Mouse (Mus musculus) olfactory bulb, adult 2 months (tissue): ENCODE data around the gene Slc25a11. TPM values are rescaled to one million over a fixed set of nuclear protein-coding genes. Genes with fewer than 3 reads are reported as not detected.

Experiments used
- H3K27ac ChIP-seq: fragments of 200-500 bp; 2 replicates; pipeline ENCODE4 v1.5.1; 2012; ENCODE audit warnings: low read depth, low read length; ENCODE audit not compliant: insufficient read depth
- H3K4me1 ChIP-seq: fragments of 200-500 bp; 2 replicates; pipeline ENCODE4 v1.6.1; 2012; ENCODE audit warnings: low read length; ENCODE audit not compliant: control insufficient read depth, insufficient read depth
- H3K4me3 ChIP-seq: fragments of 200-500 bp; 2 replicates; pipeline ENCODE4 v1.5.1; 2012; ENCODE audit warnings: mild to moderate bottlenecking, low read depth, low read length, moderate library complexity; ENCODE audit not compliant: insufficient read depth
- CTCF ChIP-seq: fragments of 200-500 bp; IDR thresholded peaks from 2 replicates; pipeline ENCODE4 v1.5.1; 2012; ENCODE audit warnings: low read depth, mild to moderate bottlenecking, low read length, moderate library complexity; ENCODE audit not compliant: insufficient read depth
- POLR2A ChIP-seq: fragments of 200-500 bp; IDR thresholded peaks from 2 replicates; pipeline ENCODE4 v1.6.1; 2012; ENCODE audit warnings: mild to moderate bottlenecking, low read depth, low read length, moderate library complexity; ENCODE audit not compliant: insufficient read depth
- WGBS: fragments of 180-500 bp; shearing (Covaris S2); methylation state at CpG from one replicate; pipeline ENCODE4 v1.1.7; 2018; 5-methylcytosine and 5-hydroxymethylcytosine counted together
- polyA plus RNA-seq: library from polyadenylated mRNA; stranded (reverse); fragments of >200 nt; gene quantifications from 2 replicates; pipeline ENCODE4 v1.2.4, GENCODE M21; 2012; ENCODE audit warnings: low replicate concordance; ENCODE audit not compliant: missing spikeins, insufficient read depth, insufficient read length

Slc25a11 gene
- polyA plus RNA-seq, 1 experiment = not detected

DNA sequence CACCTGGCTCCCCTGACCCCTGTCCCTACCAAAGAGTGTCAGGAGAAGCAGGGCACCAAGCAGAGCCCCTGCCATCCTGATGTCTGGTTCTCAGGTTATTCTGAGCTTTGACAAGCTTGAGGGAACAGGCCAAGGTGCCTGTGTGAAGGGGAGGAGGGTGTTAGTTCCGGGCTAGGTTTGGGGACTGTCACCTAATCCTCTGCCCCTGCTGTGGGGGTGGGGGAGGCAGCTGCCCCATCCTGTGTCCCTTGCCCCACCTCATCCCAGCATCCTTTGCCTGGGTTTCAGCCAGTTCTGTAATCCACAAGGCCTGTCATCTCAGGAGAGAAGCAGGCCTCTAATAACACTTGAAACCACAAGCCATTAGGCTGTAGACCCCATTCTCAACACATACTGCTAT is 28.2 kb downstream of the Slc25a11 start, which contains the start of gene Chrne:
Gene Chrne, minus strand, starts transcription at position 116 of the 400 bp plus-strand sequence.
- Histone ChIP-seq H3K4me3 (no peak within 1 kb of the TSS), H3K4me1 (peaks cover 11% of the 10 kb centered on the region), H3K27ac (no peak within 1 kb of the TSS)
- no peak for TF ChIP-seq POLR2A
- TF ChIP-seq CTCF = no peak
- WGBS = 47% methylated on average over 1 of the region's 1 CpGs

DNA sequence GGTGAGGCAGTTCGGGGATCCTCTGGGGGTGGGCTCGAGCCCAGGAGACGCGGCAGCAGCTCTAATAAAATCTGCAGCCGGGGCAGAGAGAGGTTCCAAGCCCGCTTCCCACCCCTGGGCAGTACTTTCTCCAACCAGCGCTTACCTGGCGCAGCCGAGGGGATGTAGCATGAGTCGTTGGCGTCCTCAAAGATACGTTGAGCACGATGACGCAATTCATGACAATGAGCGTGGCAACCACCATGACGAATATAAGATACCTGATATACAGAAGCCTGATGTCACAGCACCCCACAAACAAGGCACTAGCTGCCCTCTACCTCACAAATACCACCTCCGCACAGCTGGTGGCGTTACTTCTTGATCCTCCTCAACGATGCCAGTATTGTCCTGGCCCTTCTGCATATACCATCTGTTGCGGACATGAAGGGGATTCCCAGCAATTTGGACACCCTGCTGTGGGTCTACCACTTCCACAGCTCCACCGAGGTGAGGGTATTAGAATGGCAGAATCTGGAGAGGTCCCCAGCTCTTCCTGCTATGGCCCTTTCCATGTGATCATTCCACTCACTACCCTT is 31.7 kb downstream of the Slc25a11 start, which contains the start of gene 4930544D05Rik:
Gene 4930544D05Rik, plus strand, starts transcription at position 333 of the 578 bp plus-strand sequence.
- H3K4me3 ChIP-seq = peak within 1 kb of the TSS; percentile 7; the same call in 1 of the 2 replicates
- no peak for TF ChIP-seq CTCF
- no peak for TF ChIP-seq POLR2A

DNA sequence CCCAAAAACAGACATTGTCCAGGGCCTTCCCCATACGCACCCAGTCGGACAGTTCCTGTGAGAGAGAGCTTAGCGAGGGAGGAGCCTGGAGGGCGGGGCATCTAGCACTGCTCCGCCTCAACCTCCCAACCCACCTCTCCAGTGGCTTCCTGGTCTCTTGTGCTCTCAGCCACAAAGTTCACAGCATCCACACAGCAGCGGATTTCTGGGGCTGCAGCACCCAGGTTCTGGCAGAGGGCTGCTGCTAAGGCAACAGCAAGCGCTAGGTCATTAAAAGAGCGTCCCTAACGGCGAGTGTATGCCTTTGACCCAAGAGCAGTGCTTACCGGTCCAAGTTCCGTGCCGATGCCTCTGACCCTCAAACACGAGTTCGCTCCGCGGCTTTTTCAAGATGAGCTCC is 32.2 kb downstream of the Slc25a11 start:
- Histone ChIP-seq H3K27ac (no peak overlapping the region), H3K4me3 (peak overlapping the region; percentile 7; the same call in 1 of the 2 replicates), H3K4me1 (peaks cover 11% of the 10 kb centered on the region)
- TF ChIP-seq CTCF (no peak), POLR2A (no peak; the same call in 1 of the 2 replicates)
- 13% methylated on average over 17 of the region's 17 CpGs for WGBS

More for the DNA sequence above, 31.7 kb downstream of the Slc25a11 start, which contains the start of gene 4930544D05Rik:
- WGBS = 35% methylated on average over 21 of the region's 21 CpGs
- H3K4me1 ChIP-seq = peaks cover 11% of the 10 kb centered on the region
- no peak within 1 kb of the TSS for H3K27ac ChIP-seq

DNA sequence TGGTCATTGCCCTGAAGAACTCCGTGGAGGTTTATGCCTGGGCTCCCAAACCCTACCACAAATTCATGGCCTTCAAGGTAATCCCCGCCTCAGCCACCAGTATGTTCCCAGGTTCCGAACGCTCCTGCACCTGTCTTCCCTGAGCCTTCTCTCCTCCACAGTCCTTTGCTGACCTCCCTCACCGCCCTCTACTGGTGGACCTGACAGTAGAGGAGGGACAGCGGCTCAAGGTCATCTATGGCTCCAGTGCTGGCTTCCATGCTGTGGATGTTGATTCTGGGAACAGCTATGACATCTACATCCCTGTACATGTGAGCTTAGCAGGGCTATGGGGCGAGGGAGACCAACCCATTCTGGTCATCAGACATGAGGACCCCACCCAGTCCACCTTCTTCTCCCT is 34.8 kb downstream of the Slc25a11 start:
- peaks cover 11% of the 10 kb centered on the region for H3K4me1 ChIP-seq
- H3K4me3 ChIP-seq = no peak overlapping the region
- no peak overlapping the region for H3K27ac ChIP-seq
- 77% methylated on average over 7 of the region's 7 CpGs for WGBS
- TF ChIP-seq CTCF (no peak), POLR2A (no peak)

DNA sequence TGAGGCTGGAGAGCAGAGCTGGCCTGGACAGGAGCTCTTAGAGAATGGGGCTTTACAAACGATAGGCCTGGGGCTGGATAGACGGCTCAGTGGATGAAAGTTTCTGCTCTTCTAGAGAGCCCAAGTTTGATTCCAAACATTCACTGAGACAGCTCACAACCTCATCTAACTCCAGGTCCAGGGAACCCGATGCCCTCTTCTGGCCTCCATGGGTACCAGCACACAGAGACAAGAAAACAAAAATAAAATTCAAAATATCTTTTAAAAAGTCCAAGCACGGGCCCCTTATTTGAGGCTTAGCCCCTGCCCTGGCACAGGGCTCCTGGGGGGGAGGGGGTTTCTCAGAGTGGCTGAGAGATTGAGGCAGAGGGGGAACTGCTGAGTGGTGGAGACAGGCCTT is 36.5 kb downstream of the Slc25a11 start:
- Histone ChIP-seq H3K4me1 (peaks cover 17% of the 10 kb centered on the region), H3K27ac (no peak overlapping the region), H3K4me3 (no peak overlapping the region)
- TF ChIP-seq POLR2A (no peak), CTCF (no peak)
- WGBS = 77% methylated on average over 4 of the region's 4 CpGs

DNA sequence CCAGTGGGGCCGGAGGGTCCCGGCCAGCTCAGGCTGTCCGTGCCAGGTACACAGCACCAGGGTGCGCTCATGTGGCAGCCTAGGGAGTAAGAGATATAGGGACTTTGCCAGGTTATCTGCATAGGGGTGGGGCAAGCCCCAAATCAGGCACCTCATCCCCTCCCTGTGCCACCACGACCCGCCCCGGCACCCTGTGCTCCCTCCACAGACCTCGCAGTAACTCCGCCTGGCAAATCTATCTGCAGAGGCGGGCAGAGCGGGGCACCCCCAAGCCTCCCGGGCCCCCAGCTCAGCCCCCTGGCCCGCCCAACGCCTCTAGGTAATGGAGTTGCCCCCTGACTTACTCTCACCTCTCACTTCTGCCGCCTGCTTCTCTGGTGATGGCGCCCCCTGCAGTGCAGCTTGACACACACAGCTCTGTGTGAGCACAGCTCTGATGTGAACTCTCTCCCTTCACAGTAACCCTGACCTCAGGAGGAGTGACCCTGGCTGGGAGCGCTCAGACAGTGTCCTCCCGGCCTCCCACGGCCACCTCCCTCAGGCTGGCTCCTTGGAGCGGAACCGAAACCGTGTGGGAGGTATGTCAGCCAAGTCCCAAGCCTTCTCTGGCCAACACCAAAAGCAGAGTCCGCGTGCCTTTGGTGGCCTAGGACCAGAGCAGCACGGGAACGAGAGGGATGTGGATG is 38.8 kb downstream of the Slc25a11 start:
- TF ChIP-seq POLR2A (no peak), CTCF (no peak)
- 87% methylated on average over 26 of the region's 26 CpGs for WGBS
- Histone ChIP-seq H3K27ac (no peak overlapping the region), H3K4me3 (no peak overlapping the region), H3K4me1 (peaks cover 11% of the 10 kb centered on the region)

DNA sequence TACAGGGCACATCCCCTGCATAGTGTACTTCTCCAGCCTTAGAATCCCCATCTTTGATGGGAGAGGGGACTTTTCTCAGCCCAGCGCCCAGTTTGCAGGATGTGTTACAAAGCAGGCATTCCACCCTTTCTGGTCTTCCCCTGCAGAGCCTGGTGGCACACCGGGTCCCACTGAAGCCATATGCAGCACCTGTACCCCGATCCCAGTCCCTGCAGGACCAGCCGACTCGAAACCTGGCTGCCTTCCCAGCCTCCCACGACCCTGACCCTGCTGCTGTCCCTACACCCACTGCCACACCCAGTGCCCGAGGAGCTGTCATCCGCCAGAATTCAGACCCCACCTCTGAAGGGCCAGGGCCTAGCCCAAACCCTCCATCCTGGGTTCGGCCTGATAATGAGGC is 39.7 kb downstream of the Slc25a11 start:
- Histone ChIP-seq H3K27ac (no peak overlapping the region), H3K4me1 (peaks cover 11% of the 10 kb centered on the region), H3K4me3 (no peak overlapping the region)
- no peak for TF ChIP-seq POLR2A
- 90% methylated on average over 9 of the region's 9 CpGs for WGBS

DNA sequence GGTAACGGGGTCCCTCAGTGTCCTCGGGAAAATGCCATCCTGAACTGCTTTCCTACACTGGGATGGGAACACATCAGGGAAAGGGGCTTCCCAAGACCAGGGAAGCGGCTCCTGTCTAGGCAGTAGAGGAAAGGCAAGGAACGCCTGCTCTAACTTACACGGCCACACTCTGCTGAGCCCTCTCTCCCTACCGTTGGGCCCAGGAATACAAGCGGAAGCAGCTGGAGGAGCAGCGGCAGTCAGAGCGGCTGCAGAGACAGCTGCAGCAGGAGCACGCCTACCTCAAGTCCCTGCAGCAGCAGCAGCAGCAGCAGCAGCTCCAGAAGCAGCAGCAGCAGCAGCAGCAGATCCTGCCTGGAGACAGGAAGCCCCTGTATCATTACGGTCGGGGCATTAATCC is 40.6 kb downstream of the Slc25a11 start:
- Histone ChIP-seq H3K27ac (no peak overlapping the region), H3K4me3 (no peak overlapping the region), H3K4me1 (peaks cover 11% of the 10 kb centered on the region)
- no peak for TF ChIP-seq POLR2A
- no peak for TF ChIP-seq CTCF
- WGBS = 63% methylated on average over 12 of the region's 12 CpGs

DNA sequence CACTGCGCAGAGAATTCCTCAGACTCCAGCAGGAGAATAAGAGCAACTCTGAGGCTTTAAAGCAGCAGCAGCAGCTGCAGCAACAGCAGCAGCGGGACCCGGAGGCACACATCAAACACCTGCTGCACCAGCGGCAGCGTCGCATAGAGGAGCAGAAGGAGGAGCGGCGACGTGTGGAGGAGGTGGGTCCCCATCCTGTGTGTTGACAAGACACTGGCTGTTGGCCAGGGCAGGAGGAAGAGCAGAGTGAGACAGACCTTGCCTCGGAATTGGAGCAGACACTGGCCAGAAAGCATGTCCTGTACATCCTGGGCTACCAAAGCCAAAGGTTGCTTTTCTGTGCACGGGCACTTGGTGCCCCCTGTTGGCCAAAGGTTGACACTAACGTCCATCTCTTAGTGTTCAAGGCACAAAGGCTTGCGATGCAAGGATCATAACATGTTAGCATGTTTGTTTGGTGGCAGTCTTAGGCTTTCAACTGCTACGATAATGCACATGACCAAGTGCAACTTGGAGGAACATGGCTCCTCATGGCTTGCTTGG is 42.2 kb downstream of the Slc25a11 start:
- peaks cover 11% of the 10 kb centered on the region for H3K4me1 ChIP-seq
- 29% methylated on average over 14 of the region's 14 CpGs for WGBS
- H3K27ac ChIP-seq = no peak overlapping the region
- no peak overlapping the region for H3K4me3 ChIP-seq
- TF ChIP-seq POLR2A (no peak), CTCF (peak; percentile 42; the same call in 1 of the 2 replicates)
